Mouse (Mus musculus): ENCODE measurements around the gene Rps27rt.
"Not testable (repeated sequence)": the region's sequence is repeated elsewhere in the genome, so short reads cannot be mapped to it uniquely, and the experiment has no call there.

The Rps27rt gene

DNA sequence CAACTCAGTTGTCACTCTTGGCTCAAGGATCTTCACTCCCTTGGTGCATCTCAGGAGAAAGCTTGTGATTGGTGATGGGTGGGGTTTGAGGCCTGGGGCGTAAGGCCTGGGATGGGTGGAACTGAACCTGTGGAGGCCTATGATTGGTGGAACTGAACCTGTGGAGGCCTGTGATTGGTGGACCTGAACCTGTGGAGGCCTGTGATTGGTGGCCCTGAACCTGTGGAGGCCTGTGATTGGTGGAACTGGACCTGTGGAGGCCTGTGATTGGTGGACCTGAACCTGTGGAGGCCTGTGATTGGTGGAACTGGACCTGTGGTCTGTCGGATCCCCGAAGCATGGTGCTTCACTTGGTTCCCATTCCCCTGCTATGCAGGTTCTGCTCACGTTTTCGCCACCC lies 3.2 kb upstream of the Rps27rt start:
- DNase-seq (ENCODE audit: low spot score in 2 of 2) = no peak

- DNase-seq (ENCODE audit: low spot score in 2 of 2) = no peak
Measured at GRCm38 (mm10) chr9:114979969-114980368, 2.6 kb downstream of the Rps27rt start.

DNA sequence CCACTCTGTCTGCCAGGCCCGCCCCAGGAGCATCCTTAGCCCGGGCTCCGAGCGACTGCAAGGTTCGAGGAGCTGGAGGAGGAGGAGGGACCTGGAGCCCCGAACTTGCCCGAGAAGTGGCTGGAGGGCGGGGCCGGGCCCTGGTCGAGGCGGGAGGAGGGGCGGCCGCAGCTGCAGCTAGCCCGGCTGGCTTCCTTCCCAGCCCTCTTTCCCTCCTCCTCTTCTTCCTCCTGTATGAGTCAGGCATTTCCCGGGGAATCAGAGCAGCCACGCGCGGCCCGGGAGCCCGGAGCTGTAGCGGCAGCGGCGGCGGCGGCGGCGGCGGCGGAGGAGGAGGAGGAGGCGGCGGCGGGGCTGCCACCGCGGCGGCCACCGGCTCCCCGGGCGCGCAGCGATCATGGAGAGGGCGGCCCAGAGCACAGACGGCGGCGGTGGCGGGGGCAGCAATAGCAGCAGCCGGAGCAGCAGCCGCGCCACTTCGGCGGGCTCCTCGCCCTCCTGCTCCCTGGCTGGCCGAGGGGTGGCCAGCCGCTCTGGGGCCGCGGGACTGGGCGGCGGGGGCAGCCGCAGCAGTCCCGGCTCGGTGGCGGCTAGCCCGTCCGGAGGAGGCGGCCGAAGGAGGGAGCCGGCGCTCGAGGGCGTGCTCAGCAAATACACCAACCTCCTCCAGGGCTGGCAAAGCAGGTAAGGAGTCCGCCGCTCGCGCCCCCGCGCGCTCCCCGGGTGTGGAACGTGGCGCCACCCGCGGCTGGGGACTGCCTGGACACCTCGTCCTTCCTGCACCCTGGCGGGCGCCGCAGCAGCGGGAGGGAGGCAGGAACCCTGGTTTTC lies 4.0 kb downstream of the Rps27rt start, which contains the start of gene Osbpl10:
Gene Osbpl10 (plus strand): TSS at position 289 of the 831 bp plus-strand sequence.
- DNase-seq (ENCODE audit: low spot score in 2 of 2) = peak; percentile 73 to 84

DNA sequence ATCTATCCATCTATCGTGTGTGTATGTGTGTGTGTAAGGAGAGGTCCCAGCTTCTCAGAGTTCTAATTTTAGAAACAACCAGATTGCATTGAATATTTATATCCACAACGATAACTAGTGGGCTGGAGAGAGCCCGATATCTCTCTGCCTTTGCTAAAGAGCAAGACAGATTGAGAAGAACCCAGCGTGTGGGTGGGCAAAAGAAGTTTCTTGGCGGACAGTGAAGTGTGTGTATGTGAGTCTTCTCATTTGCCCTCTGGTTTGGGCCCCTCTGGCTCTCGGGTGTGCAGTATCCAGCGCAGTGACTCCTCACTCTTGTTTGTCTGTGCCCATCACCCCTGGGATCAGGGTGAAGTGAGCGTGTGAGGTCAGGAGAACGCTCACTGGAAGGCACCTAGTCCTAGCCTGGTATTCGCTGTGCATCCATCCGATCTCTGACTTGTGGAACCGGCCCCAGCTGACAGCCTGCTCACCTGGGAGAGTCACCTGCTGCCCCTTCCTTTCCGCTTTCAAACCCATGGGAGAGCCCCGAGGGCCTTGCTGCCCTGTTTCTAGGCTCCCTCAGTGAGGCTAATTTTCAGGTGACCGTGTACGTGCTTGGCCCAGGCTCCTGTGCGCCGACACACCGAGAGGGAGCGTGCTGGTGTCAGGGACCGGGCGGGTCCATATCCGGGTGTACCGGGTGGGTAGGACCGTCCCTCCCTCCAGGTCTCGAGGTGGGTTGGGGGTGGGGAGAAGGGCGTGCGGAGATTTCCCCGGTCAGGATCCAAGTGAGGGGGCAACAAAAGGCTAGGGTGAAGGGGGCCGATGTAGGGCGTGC lies 4.9 kb downstream of the Rps27rt start:
- no peak for DNase-seq (ENCODE audit: low spot score in 2 of 2)

- DNase-seq (ENCODE audit: low spot score in 2 of 2) = not testable (repeated sequence)
Measured at GRCm38 (mm10) chr9:114966286-114966685, 16.3 kb downstream of the Rps27rt start.

- DNase-seq (ENCODE audit: low spot score in 2 of 2) = no peak
Measured at GRCm38 (mm10) chr9:114964093-114964492, 18.4 kb downstream of the Rps27rt start.

GRCm38 (mm10) chr9:114960844-114961243 lies 21.7 kb downstream of the Rps27rt start:
- no peak for DNase-seq (ENCODE audit: low spot score in 2 of 2)

DNA sequence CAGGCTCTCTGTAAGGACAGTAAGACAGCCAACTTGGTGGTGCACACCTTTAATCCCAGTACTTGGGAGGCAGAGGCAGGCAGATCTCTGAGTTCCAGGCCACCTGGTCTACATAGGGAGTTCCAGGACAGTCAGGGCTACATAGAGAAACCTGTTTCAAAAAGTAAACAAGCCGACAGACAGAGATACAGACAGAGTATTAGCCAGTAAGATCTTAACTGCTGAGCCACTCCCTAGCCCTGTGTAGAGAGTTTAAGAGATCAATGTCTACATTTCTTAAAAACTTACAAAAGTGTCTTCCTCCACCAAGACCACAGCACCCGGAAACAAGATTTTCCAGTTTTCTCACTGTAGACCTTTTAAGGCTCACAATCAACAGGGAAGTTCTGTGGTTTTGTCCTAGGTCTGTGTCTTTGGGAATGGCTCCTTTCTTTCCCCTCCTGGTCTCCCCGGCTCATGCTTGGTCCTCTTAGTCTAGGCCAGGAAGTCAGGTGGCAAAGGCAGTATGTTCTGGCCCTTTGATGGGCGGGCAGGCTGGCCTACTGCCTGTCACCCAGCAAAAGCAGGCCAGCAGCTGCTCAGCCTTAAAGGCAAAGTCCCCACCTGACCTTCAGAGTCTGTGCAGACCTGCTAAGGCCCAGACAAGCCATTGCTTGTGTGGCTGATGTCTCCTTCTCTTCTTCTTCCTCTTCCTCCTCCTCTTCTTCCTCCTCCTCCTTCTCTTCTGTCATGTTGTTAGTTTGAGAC lies 22.3 kb downstream of the Rps27rt start:
- no peak for DNase-seq (ENCODE audit: low spot score in 2 of 2)

GRCm38 (mm10) chr9:114956945-114957344 lies 25.6 kb downstream of the Rps27rt start:
- DNase-seq (ENCODE audit: low spot score in 2 of 2) = no peak

DNA sequence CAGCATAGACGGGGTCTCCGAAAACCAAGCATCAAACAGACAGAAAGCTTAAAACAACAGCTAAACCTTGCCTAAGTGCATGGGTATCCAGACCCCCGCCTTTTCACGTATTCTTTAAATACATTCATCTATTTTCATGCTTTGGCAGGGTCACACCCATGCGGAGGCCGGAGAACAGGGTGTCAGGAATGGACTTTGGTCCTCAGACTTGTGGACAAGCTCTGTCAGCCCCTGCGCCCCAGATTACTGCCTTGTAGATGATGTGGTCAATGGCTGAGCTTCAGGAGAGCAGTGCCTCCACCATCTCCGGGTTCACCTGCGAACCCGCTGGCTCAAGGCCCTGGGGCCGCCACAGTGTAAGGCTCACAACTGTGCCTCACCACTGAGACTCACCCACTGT lies 27.2 kb downstream of the Rps27rt start:
- no peak for DNase-seq (ENCODE audit: low spot score in 2 of 2)

- no peak for DNase-seq (ENCODE audit: low spot score in 2 of 2)
Measured at GRCm38 (mm10) chr9:114952866-114953265, 29.7 kb downstream of the Rps27rt start.

GRCm38 (mm10) chr9:114948395-114948794 lies 34.1 kb downstream of the Rps27rt start:
- no peak for DNase-seq (ENCODE audit: low spot score in 2 of 2)

DNA sequence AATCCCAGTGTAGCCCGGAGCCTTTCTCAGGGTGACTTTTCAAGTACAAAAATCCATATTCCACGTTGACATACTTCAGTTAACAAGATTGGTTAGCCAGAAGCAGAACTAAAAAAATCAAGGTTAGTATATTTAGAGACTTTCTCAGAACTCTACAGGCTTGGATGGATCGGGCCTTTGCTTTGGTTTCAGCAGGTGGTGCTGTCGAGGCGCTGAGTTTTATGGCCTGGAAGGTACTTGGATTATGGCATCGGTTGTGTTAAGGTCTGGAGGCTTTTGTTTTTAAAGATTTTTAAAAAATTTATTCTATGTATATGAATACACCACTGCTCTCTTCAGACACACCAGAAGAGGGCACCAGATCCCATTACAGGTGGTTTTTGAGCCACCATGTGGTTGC lies 37.0 kb downstream of the Rps27rt start:
- DNase-seq (ENCODE audit: low spot score in 2 of 2) = no peak

DNA sequence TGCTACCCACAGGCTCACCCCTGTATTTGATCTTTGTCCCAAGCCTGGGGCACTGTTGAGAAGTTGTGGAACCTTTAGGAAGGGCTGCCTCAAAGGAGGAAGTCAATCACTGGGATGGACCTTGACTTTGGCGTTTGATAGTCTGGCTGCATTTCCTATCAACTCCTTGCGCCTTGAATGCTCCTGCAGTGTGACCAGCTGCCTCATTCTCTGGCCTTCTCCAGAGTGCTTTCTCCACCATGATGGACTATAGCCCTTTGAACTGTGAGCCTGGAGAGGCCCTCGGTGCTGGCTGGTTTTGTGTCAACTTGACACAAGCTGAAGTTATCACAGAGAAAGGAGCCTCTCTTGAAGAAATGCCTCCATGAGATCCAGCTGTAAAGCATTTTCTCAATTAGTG lies 37.9 kb downstream of the Rps27rt start:
- no peak for DNase-seq (ENCODE audit: low spot score in 2 of 2)

- DNase-seq (ENCODE audit: low spot score in 2 of 2) = no peak
Measured at GRCm38 (mm10) chr9:114936687-114937086, 45.9 kb downstream of the Rps27rt start.

DNA sequence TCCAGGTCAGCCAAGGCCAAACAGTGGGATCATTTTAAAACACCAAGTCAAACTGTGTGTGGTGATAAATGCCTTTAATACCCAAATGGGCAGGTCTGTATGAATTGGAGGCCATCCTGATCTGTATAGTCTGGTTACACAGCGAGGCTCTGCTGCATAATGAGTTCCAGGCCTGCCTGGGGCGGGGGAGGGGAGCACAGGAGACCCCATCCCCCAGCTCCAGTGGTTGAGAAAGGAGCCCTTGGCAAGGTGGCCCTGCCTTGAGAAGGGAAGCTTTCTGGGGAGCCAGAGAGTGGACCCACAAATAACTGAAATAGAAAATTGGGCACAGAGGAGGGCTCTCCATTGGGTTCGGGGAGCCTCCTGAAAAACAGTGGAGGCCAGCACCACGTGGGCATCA lies 47.2 kb downstream of the Rps27rt start:
- DNase-seq (ENCODE audit: low spot score in 2 of 2) = no peak

DNA sequence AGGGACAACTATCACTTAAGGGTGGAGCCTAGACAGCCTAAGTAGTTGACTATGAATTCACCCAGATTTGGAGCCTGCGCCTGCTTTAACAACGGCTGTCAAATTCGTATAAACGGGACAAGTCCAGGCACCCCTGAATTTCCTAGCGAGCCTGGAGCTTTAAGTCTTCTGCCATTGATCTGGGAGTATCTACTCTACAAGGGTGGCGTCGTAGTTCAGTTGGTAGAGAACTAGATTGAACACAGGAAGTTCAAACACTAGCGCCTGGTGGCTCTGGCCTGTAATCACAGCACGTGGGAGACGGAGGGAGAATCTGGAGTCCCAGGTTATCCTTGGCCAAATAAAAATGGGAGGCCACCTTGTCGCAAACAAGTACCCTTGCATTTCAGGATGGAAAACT lies 48.3 kb downstream of the Rps27rt start:
- no peak for DNase-seq (ENCODE audit: low spot score in 2 of 2)

- peak; percentile 94 to 96 for DNase-seq (ENCODE audit: low spot score in 2 of 2)
Measured at GRCm38 (mm10) chr9:114933723-114934171, 48.8 kb downstream of the Rps27rt start, which contains the start of gene Gpd1l. Gene Gpd1l, minus strand, starts transcription at chr9:114933987.

GRCm38 (mm10) chr9:114933037-114933722 lies 49.4 kb downstream of the Rps27rt start:
- no peak for DNase-seq (ENCODE audit: low spot score in 2 of 2)

DNA sequence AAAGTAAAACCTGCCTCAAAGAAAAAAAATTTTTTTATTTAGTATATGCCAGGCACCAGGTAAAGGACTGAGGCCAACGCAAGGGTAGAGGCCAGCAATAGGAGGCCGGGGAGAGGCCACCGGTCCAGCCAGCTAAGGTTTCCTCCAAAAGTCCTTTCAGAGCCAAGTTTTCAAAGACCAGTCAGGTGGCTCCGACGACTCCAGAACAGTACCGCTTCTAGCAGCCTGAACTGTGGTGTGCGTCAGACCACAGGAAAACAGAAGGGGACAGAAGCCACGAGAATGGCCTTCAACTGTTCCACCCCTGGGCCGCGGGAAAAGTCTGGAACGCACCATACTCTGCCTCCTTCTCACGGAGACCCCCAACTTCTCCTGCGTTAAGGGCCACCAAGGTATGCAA lies 49.9 kb downstream of the Rps27rt start:
- DNase-seq (ENCODE audit: low spot score in 2 of 2) = no peak

Data from urinary bladder, postnatal 4 days (tissue).